ENCODE assay signal across 11 mouse cellular contexts in genomic region chr17:14935280-14935679, GRCm38 (mm10). TPM values are rescaled to one million over a fixed set of nuclear protein-coding genes. Genes with fewer than 3 reads are reported as not detected.
DNase-seq lines count a peak whose midpoint lies in the region; TF ChIP-seq lines count a peak whose summit lies in the region.
"Not testable (repeated sequence)": the region's sequence is repeated elsewhere in the genome, so short reads cannot be mapped to it uniquely, and the experiment has no call there.
"Had no signal": no experiment of that assay in that cellular context is flagged by ENCODE, and none has a peak within 500 bp of the region (broad histone marks: within the 10 kb centered on the region; RNA-seq: fewer than 3 reads in every experiment).

No protein-coding gene starts in this region.

- not testable (repeated sequence) for TF ChIP-seq POLR2A in ES-Bruce4 (IDR thresholded peaks at IDR 0.05; ENCODE audit: insufficient read depth, low read length)

- not testable (repeated sequence) for H3K36me3 ChIP-seq in ES-Bruce4 (ENCODE audit: control insufficient read depth, insufficient read depth, low read length, poor library complexity, severe bottlenecking)

- DNase-seq in NIH3T3 (ENCODE audit: low read depth), result peak; percentile 5
- DNase-seq in ZHBTc4 (ENCODE audit: low read depth, low spot score), result peak; percentile 23
- peak; percentile 87 for DNase-seq in heart, adult 11 months
- DNase-seq in thymus, postnatal 4 days, result peak; percentile 4

- H3K4me3 ChIP-seq in ES-Bruce4 (ENCODE audit: low read depth, low read length), result not testable (repeated sequence)

- not testable (repeated sequence) for H3K27ac ChIP-seq in ES-Bruce4 (ENCODE audit: insufficient read depth, low read length)

- H3K9me3 ChIP-seq in ES-Bruce4 (replicated peaks; ENCODE audit: control insufficient read depth, insufficient read depth, low read length, poor library complexity, severe bottlenecking), result not testable (repeated sequence)

- TF ChIP-seq CTCF in ES-Bruce4 (IDR thresholded peaks at IDR 0.05; ENCODE audit: low read depth, low read length), result not testable (repeated sequence)

- TF ChIP-seq EP300 in ES-Bruce4 (IDR thresholded peaks at IDR 0.05; ENCODE audit: insufficient read depth, low read depth, low read length), result 0 out of 2 replicates have a peak, but pooled peaks have one; percentile 35

- not testable (repeated sequence) for H3K4me1 ChIP-seq in ES-Bruce4 (ENCODE audit: control insufficient read depth, insufficient read depth, low read length)

- H3K9ac ChIP-seq in ES-Bruce4 (ENCODE audit: low read depth, poor library complexity, severe bottlenecking), result not testable (repeated sequence)

- H3K27me3 ChIP-seq in ES-Bruce4 (ENCODE audit: control insufficient read depth, insufficient read depth, low read length, poor library complexity, severe bottlenecking), result not testable (repeated sequence)

RNA-seq across cellular contexts. Expression of gene Wdr27, which starts 7.7 kb away (rescaled TPM):
- 1.8 TPM in 1 of 2 replicates, not detected in the other for polyA plus RNA-seq in ES-Bruce4 (2011; ENCODE audit: insufficient read depth, insufficient read length, low read depth, missing spikeins)
- polyA plus RNA-seq: erythroblast, embryonic 14.5 days had no signal

RNA-seq across cellular contexts. Expression of gene 1600012H06Rik, which starts 7.7 kb away (rescaled TPM):
- polyA plus RNA-seq in ES-Bruce4 (2011; ENCODE audit: insufficient read depth, insufficient read length, low read depth, missing spikeins), result 16.1 and 21.1 TPM in 2 replicates

RNA-seq across cellular contexts. Expression of gene Phf10, which starts 25.8 kb away (rescaled TPM):
- polyA plus RNA-seq in ES-Bruce4 (2011; ENCODE audit: insufficient read depth, insufficient read length, low read depth, missing spikeins), result 104 and 107 TPM in 2 replicates

RNA-seq across cellular contexts. Expression of gene 9030025P20Rik, which starts 43.0 kb away (rescaled TPM):
- polyA plus RNA-seq in ES-Bruce4 (2011; ENCODE audit: insufficient read depth, insufficient read length, low read depth, missing spikeins), result 10.8 and 13.0 TPM in 2 replicates

RNA-seq across cellular contexts. Expression of gene Gm3417, which starts 43.3 kb away (rescaled TPM):
- not detected in 2 replicates for polyA plus RNA-seq in ES-Bruce4 (2011; ENCODE audit: insufficient read depth, insufficient read length, low read depth, missing spikeins)
- polyA plus RNA-seq: brain, embryonic 14.5 days; CD4-positive, CD25-positive, alpha-beta regulatory T cell, adult 4 months; embryonic facial prominence, embryonic 11.5 days; embryonic facial prominence, embryonic 13.5 days; frontal cortex, adult 2 months had no signal

Comparison
In these comparisons a context has a peak if more than half of its experiments do, and no peak if none do; other contexts are left out.
1. DNase-seq: peak in every context shown above with its lines; median percentile 87 in heart, adult 11 months; 23 in ZHBTc4; 5 in NIH3T3; 4 in thymus, postnatal 4 days.